Mouse (Mus musculus) kidney, adult 2 months (tissue): ENCODE data around the gene Serf2.

Experiments
- CTCF ChIP-seq: fragments of 200-500 bp; conservative IDR thresholded peaks from 2 replicates; pipeline ENCODE4 v1.5.1; 2011; ENCODE audit warnings: low read depth, mild to moderate bottlenecking, control low read depth, low read length, moderate library complexity, mixed read lengths; ENCODE audit not compliant: insufficient read depth, insufficient read length
- POLR2A ChIP-seq: fragments of 200-500 bp; IDR thresholded peaks from one replicate; pipeline ENCODE4 v1.6.1; 2011; ENCODE audit warnings: low read depth, low read length, control low read depth

- TF ChIP-seq CTCF (no peak), POLR2A (no peak)
These were observed 33.4 kb upstream of the Serf2 start for GRCm38 (mm10) chr2:121415591-121415990.
